Mouse (Mus musculus): Measurements from ENCODE around the gene Fam71f1. TPM values are rescaled to one million over a fixed set of nuclear protein-coding genes. Genes with fewer than 3 reads are reported as not detected.

Fam71f1 gene
- not detected in 2 replicates for polyA plus RNA-seq (2016; fragmentation: Nextera tagmentation; extraction: Ambion mirVana)

DNA sequence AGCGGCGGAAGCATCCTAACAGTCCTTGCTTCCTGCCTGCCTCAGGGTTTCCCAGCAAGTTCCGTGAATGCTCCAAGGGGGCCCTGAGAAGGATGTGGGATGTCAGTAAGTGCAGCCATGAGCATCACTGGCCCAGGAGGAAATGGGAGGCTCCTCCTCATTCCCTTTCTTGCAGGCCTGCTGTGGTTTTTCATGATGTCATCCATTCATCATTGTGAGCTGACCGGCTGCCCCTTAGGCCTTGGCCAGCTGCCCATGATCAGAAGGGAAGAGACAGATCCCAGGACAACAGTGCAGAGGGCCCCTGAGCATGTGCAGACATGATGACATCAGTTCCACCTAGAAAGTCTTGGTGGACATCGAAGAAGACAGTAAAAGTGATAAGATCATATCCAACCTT, at the start of gene Fam71f1:
TSS of gene Fam71f1 (plus strand) at position 262 of the 400 bp plus-strand sequence.
- no peak within 1 kb of the TSS for H3K27ac ChIP-seq
- H3K9ac ChIP-seq (replicated peaks) = no peak within 1 kb of the TSS
- H3K4me2 ChIP-seq = no peak within 1 kb of the TSS
- H3K36me3 ChIP-seq = no peaks in the 10 kb centered on the region
- H3K9me3 ChIP-seq = 0 out of 2 replicates have a peak, but pooled peaks cover 3% of the 10 kb centered on the region
- no peak for ATAC-seq (ENCODE audit: insufficient number of reproducible peaks, insufficient read depth, low FRiP score, low TSS enrichment, low read depth)
- no peaks in the 10 kb centered on the region for H3K27me3 ChIP-seq
- H3K4me1 ChIP-seq (replicated peaks) = no peaks in the 10 kb centered on the region
- 74% methylated on average over 5 of the region's 5 CpGs for WGBS
- no peak within 1 kb of the TSS for H3K4me3 ChIP-seq (replicated peaks)

DNA sequence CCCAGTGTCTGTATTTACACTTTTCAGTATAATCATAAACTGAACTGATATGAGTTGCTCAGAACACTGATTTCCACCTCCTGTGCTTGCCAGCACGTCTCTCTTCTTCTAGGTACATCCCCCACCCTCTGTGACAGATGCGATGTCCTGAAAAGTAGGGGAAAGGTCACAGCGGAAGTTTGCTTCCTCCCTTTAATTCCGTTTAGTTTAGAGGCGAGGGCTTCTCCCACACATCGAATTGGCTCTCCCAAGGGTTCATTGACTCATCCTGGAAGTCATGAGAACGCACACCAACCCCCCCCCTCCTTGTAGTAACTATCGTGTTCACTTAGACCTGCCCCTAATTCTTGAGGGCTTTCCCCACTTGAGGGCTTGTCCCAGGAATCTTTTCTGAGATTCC, 48.0 kb upstream of the Fam71f1 start:
- Histone ChIP-seq H3K27ac (no peak overlapping the region), H3K4me2 (peak overlapping the region; percentile 21; the same call in 1 of the 2 replicates), H3K9ac (replicated peaks) (no peak overlapping the region), H3K4me3 (replicated peaks) (no peak overlapping the region), H3K36me3 (peaks cover 19% of the 10 kb centered on the region), H3K27me3 (no peaks in the 10 kb centered on the region), H3K4me1 (replicated peaks) (peaks cover 14% of the 10 kb centered on the region), H3K9me3 (no peaks in the 10 kb centered on the region)
- no peak for ATAC-seq (ENCODE audit: insufficient number of reproducible peaks, insufficient read depth, low FRiP score, low TSS enrichment, low read depth)
- 15% methylated on average over 8 of the region's 8 CpGs for WGBS

DNA sequence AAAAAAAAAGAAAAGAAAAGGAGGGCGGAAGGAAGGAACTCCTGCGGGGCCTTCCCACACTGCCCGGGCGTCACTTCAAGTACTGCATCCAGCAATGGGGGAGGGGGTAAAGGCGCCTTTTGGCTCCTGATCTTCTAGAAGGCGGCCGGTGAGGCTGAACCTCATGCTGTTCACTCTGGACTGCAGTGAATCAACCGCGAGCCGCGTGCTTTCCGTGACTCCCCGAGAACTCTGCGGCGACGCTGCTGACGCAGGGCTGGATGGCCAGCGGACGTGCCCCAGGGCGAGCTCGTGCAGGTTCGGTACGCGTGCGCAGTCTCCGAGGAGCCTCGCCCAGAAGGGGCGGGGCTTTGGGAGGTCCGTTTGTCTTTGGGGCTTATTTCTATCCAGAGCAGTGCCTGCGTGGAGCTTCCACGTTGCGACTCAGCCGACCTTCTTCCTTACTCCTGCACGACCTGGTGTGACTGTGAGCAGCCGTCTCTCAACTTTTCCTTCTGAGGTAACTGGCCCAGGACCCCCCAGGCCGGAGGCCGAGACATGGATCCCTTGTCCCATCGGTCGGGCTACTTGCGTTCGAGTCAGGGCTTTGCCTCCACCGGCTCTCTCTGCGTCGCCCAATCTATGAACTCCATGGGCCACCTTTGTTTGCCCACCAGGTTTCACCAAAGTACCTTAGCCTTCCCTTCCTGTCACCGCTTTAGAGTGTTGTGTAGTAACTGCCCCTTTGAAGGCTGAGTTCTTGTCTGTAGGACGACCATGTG, 46.4 kb upstream of the Fam71f1 start, which contains the start of gene Hilpda:
TSS of gene Hilpda (plus strand) at position 177 of the 761 bp plus-strand sequence.
- H3K27me3 ChIP-seq = no peaks in the 10 kb centered on the region
- H3K27ac ChIP-seq = peak within 1 kb of the TSS; percentile 62
- peaks cover 14% of the 10 kb centered on the region for H3K4me1 ChIP-seq (replicated peaks)
- H3K9me3 ChIP-seq = no peaks in the 10 kb centered on the region
- peak; percentile 95 for ATAC-seq (ENCODE audit: insufficient number of reproducible peaks, insufficient read depth, low FRiP score, low TSS enrichment, low read depth)
- peaks cover 19% of the 10 kb centered on the region for H3K36me3 ChIP-seq
- peak within 1 kb of the TSS; percentile 63 for H3K4me2 ChIP-seq
- peak within 1 kb of the TSS; percentile 65 for H3K4me3 ChIP-seq (replicated peaks)
- peak within 1 kb of the TSS; percentile 75 for H3K9ac ChIP-seq (replicated peaks)
- WGBS = under 1% methylated on average over 46 of the region's 46 CpGs

DNA sequence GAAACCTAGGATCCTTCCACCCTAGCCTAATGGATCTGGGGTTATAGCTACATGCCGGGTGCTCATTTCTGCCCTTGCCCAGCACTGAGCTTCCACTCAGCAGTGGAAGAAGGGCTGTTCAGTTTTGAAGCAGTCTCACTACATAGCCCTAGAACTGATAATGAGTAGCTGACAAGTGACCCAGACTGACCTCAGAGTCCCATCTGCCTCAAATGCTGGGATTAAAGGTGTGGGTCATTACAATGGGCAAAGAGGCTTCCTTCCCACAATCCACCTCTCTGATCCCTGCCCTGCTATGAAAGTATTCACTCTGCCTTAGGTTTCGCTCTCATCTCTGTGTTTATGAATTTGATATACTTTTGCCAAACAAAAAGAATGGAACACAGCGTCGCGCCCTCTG, 42.2 kb upstream of the Fam71f1 start:
- H3K4me1 ChIP-seq (replicated peaks) = peaks cover 8% of the 10 kb centered on the region
- no peak overlapping the region for H3K27ac ChIP-seq
- no peak overlapping the region for H3K4me2 ChIP-seq
- no peaks in the 10 kb centered on the region for H3K9me3 ChIP-seq
- H3K36me3 ChIP-seq = peaks cover 19% of the 10 kb centered on the region
- H3K9ac ChIP-seq (replicated peaks) = no peak overlapping the region
- no peaks in the 10 kb centered on the region for H3K27me3 ChIP-seq
- no peak for ATAC-seq (ENCODE audit: insufficient number of reproducible peaks, insufficient read depth, low FRiP score, low TSS enrichment, low read depth)
- no peak overlapping the region for H3K4me3 ChIP-seq (replicated peaks)
- WGBS = 94% methylated on average over 5 of the region's 5 CpGs

DNA sequence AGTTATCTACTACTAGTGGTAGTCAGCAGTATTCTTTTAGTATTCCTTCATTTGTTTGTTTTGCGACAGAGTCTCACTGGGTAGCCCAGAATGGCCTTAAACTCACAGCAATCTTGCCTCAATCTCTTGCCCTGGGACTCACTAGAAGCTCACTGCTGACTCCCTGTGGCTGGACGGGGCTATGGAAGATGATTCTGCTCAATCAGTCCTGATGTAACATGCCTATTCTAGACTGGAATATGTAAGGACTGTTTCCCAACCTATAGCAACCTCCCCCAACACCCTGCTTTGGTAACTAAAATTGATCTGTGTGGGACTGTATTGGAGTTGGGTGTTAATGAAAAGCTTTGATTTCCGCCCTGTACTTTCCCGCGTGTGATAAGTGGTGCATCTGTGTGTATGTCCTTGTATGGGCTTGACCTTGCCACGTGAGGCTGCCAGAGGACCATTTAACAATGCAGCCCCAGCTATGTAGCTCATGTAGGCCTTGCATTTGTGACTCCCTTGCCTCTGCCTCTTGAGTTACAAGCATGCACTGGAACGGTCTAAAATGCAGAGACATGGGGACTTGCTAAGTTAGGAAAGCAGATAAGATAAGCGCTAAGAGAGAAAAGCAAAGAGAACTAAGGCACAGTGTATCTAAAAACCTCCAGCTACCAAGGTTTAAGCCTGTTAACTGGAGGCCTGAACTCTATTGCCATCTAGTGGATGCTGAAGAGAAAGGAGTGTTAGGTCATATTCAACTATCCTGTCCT, 40.2 kb upstream of the Fam71f1 start:
- WGBS = 28% methylated on average over 8 of the region's 8 CpGs
- H3K9ac ChIP-seq (replicated peaks) = no peak overlapping the region
- no peak overlapping the region for H3K4me3 ChIP-seq (replicated peaks)
- no peaks in the 10 kb centered on the region for H3K9me3 ChIP-seq
- no peak overlapping the region for H3K27ac ChIP-seq
- H3K27me3 ChIP-seq = no peaks in the 10 kb centered on the region
- H3K36me3 ChIP-seq = peaks cover 19% of the 10 kb centered on the region
- no peak overlapping the region for H3K4me2 ChIP-seq
- no peak for ATAC-seq (ENCODE audit: insufficient number of reproducible peaks, insufficient read depth, low FRiP score, low TSS enrichment, low read depth)
- peaks cover 2% of the 10 kb centered on the region; the same call in 1 of the 2 replicates for H3K4me1 ChIP-seq (replicated peaks)

DNA sequence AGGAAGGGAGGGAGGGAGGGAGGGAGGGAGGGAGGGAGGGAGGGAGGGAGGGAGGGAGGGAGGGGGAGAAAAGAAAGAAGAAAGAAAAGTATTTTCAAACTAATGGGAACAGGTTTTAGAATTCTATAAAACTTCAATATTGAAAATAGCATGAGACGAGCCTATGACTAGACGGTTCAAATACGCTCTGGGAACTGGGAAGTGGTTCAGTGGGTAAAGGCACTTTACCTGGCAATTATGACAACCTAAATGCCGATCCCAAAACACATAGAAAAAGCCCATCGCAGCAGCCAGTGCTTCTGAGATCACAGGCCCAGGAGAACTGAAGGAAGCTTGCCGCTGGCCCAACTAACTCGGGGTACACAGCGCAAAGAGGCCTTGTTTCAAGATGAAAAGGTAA, 39.6 kb upstream of the Fam71f1 start, which contains the start of gene Fam71f2:
TSS of gene Fam71f2 (plus strand) at position 301 of the 400 bp plus-strand sequence.
- H3K4me3 ChIP-seq (replicated peaks) = no peak within 1 kb of the TSS
- no peak within 1 kb of the TSS for H3K4me2 ChIP-seq
- no peaks in the 10 kb centered on the region for H3K4me1 ChIP-seq (replicated peaks)
- no peaks in the 10 kb centered on the region for H3K9me3 ChIP-seq
- no peak for ATAC-seq (ENCODE audit: insufficient number of reproducible peaks, insufficient read depth, low FRiP score, low TSS enrichment, low read depth)
- H3K27ac ChIP-seq = no peak within 1 kb of the TSS
- H3K36me3 ChIP-seq = peaks cover 17% of the 10 kb centered on the region
- 86% methylated on average over 8 of the region's 8 CpGs for WGBS
- no peaks in the 10 kb centered on the region for H3K27me3 ChIP-seq
- H3K9ac ChIP-seq (replicated peaks) = no peak within 1 kb of the TSS

DNA sequence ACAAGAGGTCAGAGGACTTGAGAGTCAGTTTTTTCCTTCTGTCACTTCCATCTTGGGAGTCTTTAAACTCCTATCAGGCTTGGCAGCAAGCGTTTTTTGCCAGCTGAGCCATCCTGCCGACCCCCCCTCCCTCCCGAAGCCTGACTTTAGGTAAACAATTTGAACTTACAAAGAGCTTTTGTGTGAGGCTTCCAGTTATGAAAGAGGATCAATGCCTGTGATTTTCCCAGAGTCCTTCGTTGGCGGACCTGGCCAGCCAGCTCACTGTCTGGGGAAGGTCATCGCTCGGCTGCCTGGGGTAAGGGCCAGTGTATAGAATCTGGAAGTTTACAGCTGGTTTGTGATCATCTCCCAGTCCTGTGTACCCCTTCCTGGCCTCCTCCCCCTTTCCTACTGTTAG, 38.3 kb upstream of the Fam71f1 start:
- H3K4me3 ChIP-seq (replicated peaks) = no peak overlapping the region
- no peak overlapping the region for H3K27ac ChIP-seq

DNA sequence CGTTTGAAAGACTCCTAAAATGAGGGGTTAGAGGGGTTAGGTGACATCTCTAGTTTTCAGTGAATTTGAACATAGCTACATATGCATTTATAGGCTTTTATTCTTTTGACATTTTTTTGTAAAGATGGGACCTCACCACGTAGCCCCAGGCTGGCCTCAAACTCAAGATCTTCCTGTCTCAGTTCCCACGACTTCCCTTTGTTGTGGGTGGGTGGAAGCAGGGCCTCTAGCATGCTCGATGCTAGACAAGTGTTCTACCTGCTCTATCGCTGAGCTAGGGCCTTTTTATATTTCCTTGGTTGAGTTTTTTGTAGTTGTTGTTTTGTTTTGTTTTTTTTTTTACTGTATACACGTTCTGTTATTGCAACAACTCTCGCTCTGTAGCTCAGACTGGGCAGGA, 32.1 kb upstream of the Fam71f1 start:
- Histone ChIP-seq H3K36me3 (no peaks in the 10 kb centered on the region), H3K27ac (no peak overlapping the region), H3K4me3 (replicated peaks) (no peak overlapping the region), H3K27me3 (0 out of 2 replicates have a peak, but pooled peaks cover 4% of the 10 kb centered on the region), H3K9ac (replicated peaks) (no peak overlapping the region), H3K4me2 (no peak overlapping the region), H3K9me3 (no peaks in the 10 kb centered on the region), H3K4me1 (replicated peaks) (no peaks in the 10 kb centered on the region)
- ATAC-seq (ENCODE audit: insufficient number of reproducible peaks, insufficient read depth, low FRiP score, low TSS enrichment, low read depth) = no peak
- 75% methylated on average over 7 of the region's 7 CpGs for WGBS

More for the DNA sequence above, 38.3 kb upstream of the Fam71f1 start:
- no peak for ATAC-seq (ENCODE audit: insufficient number of reproducible peaks, insufficient read depth, low FRiP score, low TSS enrichment, low read depth)
- Histone ChIP-seq H3K36me3 (peaks cover 3% of the 10 kb centered on the region; the same call in 1 of the 2 replicates), H3K4me2 (no peak overlapping the region), H3K9ac (replicated peaks) (no peak overlapping the region), H3K27me3 (no peaks in the 10 kb centered on the region), H3K9me3 (no peaks in the 10 kb centered on the region), H3K4me1 (replicated peaks) (no peaks in the 10 kb centered on the region)
- WGBS = 67% methylated on average over 7 of the region's 7 CpGs

DNA sequence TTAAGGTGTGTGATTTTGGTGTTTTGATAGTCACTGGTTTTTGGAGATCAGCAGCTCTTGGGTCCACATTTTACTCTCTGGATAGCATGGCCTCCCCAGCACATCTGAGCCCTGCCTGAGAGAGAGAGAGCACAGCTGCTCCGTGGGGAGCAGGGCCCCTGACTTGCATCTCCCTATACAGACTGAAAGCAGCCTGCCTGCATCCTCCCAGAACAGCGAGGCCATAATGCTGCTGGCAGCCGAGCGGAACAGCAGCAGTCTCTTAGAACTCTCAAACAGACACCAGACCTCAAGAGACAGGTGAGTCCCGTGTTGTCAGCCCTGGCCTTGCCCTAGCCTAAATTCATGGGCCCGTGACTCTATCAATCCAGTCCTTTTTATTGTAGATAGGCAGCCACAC, 31.5 kb upstream of the Fam71f1 start:
- H3K9me3 ChIP-seq = no peaks in the 10 kb centered on the region
- H3K4me2 ChIP-seq = no peak overlapping the region
- ATAC-seq (ENCODE audit: insufficient number of reproducible peaks, insufficient read depth, low FRiP score, low TSS enrichment, low read depth) = no peak
- no peak overlapping the region for H3K27ac ChIP-seq
- no peaks in the 10 kb centered on the region for H3K4me1 ChIP-seq (replicated peaks)
- no peak overlapping the region for H3K4me3 ChIP-seq (replicated peaks)
- no peaks in the 10 kb centered on the region for H3K36me3 ChIP-seq
- H3K27me3 ChIP-seq = 0 out of 2 replicates have a peak, but pooled peaks cover 4% of the 10 kb centered on the region
- H3K9ac ChIP-seq (replicated peaks) = no peak overlapping the region
- WGBS = 40% methylated on average over 6 of the region's 6 CpGs

DNA sequence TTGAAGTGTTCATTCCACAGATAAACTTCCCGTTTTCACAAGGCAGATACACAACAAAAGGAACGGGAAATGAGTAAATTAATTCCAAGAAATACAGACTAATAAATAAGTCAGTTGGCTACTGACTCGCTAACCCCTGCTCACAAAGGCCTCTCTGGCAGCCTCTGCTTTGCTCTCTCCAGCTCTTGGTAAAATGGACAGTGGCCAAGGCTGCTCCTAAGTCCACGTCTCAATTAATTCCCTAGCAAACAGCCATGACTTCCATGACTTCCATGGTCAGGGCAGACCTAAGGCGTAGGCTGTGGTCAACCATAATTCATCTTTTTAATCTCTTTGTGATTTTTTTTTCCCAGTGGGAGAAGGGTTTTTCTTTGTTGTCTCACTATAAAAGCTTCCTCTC, 31.0 kb upstream of the Fam71f1 start:
- H3K27me3 ChIP-seq = 0 out of 2 replicates have a peak, but pooled peaks cover 4% of the 10 kb centered on the region
- no peak overlapping the region for H3K27ac ChIP-seq
- H3K9ac ChIP-seq (replicated peaks) = no peak overlapping the region
- H3K9me3 ChIP-seq = no peaks in the 10 kb centered on the region
- no peaks in the 10 kb centered on the region for H3K4me1 ChIP-seq (replicated peaks)
- no peak for ATAC-seq (ENCODE audit: insufficient number of reproducible peaks, insufficient read depth, low FRiP score, low TSS enrichment, low read depth)
- H3K4me2 ChIP-seq = no peak overlapping the region
- WGBS = 78% methylated on average over 5 of the region's 5 CpGs
- no peak overlapping the region for H3K4me3 ChIP-seq (replicated peaks)
- no peaks in the 10 kb centered on the region for H3K36me3 ChIP-seq

DNA sequence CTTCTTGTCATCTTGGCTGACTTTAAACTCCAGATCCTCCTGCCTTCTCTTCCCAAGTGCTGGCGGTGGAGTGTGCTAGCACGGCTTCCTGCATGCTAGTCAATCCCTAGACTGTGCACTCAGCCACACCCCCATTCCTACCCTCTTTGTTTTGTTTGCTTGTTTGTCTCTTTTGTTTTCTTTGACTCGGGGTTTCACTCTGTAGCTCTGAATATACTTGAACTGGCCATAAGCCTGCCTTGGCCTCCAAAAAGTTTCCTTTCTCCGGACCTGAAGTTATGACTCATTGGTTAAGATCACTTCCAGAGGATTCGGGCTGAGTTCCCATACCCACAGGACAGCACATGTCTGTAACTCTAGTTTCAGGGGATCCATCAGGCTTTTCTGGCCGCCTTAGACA, 30.3 kb upstream of the Fam71f1 start:
- no peaks in the 10 kb centered on the region for H3K9me3 ChIP-seq
- 72% methylated on average over 6 of the region's 6 CpGs for WGBS
- no peak overlapping the region for H3K4me3 ChIP-seq (replicated peaks)
- no peak overlapping the region for H3K27ac ChIP-seq
- ATAC-seq (ENCODE audit: insufficient number of reproducible peaks, insufficient read depth, low FRiP score, low TSS enrichment, low read depth) = no peak
- H3K9ac ChIP-seq (replicated peaks) = no peak overlapping the region
- H3K4me2 ChIP-seq = no peak overlapping the region
- no peaks in the 10 kb centered on the region for H3K36me3 ChIP-seq
- H3K27me3 ChIP-seq = 0 out of 2 replicates have a peak, but pooled peaks cover 4% of the 10 kb centered on the region
- no peaks in the 10 kb centered on the region for H3K4me1 ChIP-seq (replicated peaks)
